Mouse (Mus musculus): ENCODE results near the gene Gm45716.
A peak's percentile ranks its signal among the peaks of the same experiment; 100 is the strongest.

Gm45716 gene

DNA sequence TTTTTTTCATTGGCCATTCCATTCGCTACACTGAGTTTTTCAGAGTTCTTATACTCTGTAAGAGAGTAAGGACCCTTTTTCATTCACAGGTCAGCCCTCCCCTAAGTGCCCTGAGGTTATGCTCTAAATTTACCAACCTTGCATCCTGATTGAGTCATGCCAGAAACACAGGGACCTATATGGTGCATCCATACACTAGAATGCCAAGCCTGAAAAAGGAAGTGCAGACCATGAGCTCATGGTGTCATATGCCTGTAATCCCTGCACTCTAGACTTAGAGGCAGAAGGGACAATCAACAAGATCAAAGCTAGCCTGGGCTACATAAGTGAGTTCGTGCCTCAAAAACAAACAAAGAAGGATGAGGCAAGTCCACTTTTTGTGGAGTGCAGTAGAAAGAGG, 13.3 kb downstream of the Gm45716 start:
- no peak for DNase-seq (ENCODE audit: extremely low read depth, low read depth, low spot score)

DNA sequence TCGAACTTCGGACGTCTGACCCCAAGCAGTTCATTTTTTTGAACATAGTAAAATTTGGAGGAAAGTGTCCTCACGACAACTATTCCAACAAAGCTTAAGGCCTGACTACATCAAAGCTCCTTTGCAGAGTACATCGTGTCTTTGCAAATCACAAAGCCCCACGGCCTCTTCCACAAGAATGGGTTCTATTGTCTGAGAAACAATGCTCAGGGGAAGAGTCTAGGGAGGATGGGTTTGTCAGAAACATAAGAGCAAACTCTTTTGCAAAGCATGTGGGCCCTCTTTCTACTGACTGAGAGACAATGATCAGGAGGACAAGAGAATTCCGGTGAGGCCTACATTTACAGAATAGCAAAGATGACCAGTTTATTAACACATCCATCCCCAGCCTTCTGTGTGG, 26.8 kb downstream of the Gm45716 start:
- DNase-seq (ENCODE audit: extremely low read depth, low read depth, low spot score): no peak

DNA sequence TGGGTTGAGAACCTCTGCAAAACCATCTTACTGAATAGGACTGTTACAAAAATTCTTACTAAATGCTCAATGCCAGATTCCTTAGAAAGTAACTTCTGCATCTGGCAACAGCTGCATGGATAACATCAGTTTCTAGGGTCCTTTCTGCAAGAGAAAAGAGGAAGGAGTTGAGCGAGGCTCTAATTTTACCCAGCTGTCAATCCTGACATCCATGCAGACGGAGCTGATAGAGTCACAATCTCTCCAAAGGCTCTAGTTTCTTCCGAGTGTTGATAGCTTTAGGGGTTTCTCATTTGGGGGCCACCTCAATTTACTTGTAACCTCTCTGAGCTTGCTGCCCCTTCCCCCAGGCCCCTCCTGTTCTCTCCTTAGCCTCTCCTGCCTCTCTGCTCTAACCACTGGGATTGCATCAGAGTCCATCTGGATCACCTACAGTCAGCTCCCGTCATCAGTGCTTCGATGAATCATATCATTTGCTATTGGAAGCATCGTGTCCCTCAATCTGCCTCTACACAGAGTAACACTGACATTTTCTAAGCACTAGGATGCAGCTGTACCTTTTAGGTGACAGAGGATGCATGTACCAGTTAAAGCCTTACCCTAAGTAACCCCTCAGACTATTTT, 32.7 kb downstream of the Gm45716 start:
- DNase-seq (ENCODE audit: extremely low read depth, low read depth, low spot score): no peak

DNA sequence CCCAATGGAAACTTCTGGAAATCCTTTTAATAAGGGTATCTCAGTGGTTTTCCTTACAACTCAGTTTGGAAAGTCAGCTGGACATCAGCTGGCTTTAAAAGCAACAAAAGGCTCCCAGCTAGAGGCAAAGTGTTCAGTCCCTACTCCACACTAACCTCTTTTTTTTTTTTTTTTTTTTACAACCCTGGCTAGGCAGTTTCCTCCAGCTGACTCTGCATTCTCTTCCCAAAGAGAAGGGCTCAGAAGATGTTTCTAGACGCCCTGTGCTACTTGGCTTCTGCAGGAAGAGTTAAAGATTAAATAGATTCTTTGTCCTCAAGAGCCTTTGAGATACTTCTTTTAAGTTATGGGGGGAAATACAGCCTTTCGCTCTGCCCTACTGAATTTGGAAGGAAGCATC, 33.3 kb downstream of the Gm45716 start:
- DNase-seq (ENCODE audit: extremely low read depth, low read depth, low spot score): no peak

DNA sequence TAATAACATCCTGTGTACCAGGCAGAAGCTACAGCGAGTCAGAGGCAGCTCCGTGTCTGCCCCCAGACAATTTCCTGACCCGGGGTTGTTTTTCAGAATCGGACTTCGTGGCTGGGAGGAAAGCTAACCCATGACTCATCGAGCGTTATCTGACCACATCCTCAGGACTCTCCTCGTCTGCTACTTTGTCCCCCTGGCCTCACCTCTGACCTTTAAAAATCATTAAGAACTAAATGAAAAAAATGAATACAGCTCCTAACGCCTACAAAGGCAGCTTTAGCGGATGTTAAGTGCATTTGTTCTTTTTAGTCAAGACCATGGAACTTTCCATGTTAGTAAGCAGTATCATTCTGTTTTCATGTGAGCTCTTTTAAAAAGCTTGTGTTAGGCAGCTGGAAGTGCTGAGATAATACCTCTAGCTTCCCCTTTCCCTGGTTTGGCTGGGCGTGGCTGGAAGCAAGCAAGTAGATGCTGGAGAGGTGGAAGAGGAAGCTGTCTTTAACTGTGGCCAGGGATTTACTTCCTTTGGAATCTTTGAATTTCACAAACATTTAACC, 37.5 kb downstream of the Gm45716 start:
- DNase-seq (ENCODE audit: extremely low read depth, low read depth, low spot score): no peak

DNA sequence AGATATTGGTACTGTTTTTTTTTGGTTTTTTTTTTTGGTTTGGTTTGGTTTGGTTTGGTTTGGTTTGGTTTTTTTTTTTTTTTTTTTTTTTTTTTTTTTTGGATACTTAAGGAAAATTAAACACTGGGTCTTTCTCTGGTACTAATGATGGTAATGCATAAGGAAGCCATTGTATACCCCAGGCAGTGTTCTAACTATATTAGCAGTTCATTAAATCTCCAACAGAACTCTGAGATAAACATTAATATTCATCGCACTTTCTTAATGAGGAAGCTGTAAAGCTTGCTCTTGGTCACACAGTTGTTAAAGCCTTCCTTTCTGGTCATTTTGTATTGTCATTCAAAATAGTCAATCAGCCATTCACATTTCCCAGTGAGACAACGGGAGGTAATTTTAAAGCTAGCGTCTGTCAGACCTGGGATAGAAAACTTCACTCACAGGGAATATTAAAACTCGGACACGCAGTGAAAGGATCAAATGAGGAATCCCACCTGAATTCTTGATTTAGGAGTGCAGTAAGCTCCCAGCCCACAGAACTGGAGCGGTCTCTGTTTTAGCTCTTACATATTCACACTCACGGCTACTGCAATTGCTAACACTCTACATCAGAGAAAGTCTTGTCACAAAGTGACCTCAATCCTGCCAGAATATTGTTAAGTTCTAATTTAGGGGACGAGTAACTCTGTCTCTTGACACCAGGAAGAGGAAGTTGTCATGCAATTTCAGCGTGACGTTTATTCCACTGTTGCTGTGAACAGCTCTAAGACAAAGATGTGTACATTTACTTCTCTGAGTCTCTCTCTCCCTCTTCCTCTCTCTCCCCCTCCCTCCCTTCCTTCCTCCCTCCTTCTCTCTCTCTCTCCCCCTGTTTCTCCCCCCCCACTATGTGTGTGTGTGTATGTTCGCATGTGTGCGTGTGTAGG, 39.8 kb downstream of the Gm45716 start:
- no peak for DNase-seq (ENCODE audit: extremely low read depth, low read depth, low spot score)

DNA sequence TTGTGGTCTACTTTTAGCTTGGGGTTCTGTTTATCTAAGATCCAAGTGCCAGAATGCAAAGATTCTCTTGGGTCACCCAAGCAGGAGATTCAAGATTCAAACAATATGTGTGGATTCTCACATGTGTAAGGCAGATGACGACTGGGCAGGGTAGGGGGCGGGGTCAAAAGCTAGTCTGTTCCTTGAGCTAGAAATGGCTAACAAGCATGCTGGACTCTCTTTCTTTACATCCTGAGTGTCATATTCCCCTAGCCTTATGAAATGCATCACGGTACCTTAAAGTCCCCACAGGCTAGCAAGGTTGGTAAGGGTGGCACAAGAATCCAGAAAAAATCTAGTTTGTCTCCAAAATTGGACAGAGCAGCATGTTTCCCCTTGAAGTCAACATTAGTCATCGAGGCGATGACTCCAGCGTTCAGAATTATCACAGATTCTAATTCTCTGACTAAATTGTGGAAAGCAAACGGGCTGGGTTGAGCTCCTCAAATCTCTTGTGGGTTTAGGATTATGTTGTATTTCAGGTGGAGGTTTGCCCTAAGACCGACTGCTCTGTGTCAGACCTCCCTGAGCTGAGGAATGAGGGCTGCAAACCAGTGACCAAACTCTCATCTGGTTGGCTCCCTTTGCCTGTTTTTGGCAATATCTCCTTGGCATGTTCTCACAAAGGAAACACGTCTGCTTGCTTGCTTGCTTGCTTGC, 40.9 kb downstream of the Gm45716 start:
- DNase-seq (ENCODE audit: extremely low read depth, low read depth, low spot score): no peak

DNA sequence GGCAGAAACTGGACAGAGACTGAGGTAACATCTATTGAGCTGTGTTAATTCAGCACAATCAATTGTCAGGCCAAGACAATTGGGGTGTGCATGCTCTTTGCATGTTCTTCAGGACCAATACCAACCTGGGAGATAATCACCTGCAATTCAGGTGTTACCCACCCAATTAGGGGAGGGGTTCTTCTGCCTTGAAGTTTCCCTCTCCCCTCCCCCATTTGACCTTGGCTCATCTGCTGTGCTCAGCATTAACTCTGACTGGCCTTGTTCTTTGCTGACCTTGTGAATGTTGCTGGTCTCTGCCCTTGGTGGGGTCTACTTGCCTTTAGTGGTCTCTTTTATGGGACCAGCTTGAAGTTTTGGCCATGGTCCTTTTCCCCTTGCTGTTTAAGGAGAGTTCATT, 42.3 kb downstream of the Gm45716 start:
- no peak for DNase-seq (ENCODE audit: extremely low read depth, low read depth, low spot score)

DNA sequence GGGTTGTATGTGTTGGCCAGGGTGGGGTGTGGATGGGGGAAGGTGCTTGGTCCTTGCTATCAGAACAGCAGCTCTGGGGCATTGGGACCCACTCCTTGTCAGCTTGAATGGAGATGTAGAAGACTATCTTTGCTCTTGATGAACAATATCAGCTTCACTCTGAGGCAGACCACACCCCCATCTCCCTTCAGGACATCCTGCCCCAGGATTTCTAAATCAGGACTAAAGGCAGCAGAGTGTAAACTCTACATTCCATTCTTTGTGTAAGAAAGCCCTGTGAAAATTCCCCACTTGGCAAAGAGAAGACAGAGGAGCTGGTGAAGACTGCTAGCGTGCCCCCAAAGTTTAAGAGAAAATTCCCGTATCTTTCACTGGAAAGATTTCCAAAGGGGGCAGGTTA, 43.2 kb downstream of the Gm45716 start:
- no peak for DNase-seq (ENCODE audit: extremely low read depth, low read depth, low spot score)

DNA sequence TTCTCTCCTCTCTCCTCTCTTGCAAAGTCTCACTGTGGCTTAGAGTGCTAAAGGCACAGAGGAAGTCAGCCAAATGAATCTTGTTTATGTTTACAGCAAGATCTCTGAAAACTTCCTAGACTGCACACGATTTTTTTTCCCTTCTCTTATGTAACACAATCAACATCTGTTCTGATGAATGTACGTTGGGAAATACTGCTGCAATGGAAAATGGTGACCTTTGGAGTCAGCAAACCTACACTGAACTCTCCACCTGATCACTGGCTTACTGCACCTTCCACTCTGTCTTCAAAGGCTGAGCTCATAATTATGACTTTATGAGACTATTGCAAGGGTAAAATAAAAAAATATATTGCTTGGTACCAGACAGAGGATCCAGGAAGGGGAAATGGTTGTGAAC, 44.1 kb downstream of the Gm45716 start:
- DNase-seq (ENCODE audit: extremely low read depth, low read depth, low spot score): no peak

DNA sequence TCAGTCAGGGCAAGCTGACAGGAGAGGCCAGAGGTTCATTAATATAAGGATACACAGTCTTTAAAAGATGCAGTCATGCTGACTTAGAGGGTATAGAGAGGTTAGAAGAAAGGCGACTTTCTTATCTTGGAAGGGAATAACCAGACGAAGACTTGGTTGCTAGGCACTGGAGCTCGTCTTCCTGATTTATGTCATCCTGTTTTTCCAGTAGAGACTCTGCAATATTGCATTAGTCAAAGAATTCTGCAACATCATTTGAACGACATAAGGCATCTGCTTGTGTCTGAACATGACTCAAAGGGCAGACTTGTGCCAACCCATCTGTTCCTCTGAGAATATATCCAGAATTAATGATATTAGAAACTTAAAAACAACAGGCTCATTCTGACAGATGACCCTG, 45.2 kb downstream of the Gm45716 start:
- no peak for DNase-seq (ENCODE audit: extremely low read depth, low read depth, low spot score)

DNA sequence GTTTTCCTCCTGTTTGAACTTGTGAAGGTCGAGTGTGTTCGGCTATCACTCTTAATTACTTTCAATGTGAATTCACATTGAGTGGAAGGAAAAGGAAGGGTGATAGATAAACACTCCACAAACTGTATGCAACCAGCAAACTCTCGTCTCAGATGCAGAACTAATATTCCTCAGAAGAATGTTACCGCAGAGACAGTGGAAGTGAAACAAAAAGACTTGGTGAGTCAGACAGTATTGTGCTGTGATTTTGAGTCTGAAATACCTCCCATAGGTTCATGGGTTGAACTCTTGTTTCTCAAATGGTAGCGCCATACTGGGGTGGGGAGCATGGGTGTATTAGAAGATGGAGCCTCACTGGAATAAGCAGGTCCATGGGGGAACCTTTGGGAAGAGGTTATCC, 47.7 kb downstream of the Gm45716 start:
- no peak for DNase-seq (ENCODE audit: extremely low read depth, low read depth, low spot score)

DNA sequence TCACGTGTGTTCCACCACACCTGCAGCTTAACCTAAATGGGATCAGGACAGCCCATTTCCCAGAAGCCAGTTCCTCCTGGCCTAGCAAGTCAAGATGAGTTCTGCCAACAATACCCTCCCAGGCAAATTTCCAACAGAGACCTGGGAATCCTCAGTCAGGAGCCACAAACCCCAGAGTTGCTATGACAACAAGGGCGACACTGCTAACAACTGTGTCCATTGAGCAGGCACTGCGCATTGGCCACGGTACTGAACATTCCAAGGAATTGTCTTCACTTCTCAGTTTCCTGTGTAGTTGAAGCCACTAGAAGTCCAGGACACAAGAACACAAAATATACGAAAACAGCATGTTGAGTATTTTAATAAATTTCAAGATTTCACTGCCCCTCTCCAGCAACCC, 50.1 kb downstream of the Gm45716 start:
- DNase-seq (ENCODE audit: extremely low read depth, low read depth, low spot score): no peak

DNA sequence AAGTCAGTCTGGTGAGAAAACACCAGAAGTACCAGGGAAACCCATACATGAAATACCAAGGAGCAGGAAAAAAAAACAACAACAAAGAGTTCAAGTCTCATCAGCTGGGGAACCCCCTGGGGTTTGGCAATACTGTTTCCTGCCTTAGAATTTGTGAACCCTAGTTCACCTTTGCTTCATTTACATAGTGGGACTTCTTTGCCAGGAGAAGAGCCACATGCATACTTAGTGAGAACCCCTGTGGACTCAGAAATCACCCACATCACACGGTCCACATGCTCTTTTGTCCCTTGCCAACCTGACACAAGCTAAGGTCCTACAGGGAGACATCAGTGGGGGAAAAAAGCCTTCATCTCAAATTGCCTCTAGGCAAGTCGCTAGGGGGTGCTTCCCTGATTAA, 51.2 kb downstream of the Gm45716 start:
- no peak for DNase-seq (ENCODE audit: extremely low read depth, low read depth, low spot score)

DNA sequence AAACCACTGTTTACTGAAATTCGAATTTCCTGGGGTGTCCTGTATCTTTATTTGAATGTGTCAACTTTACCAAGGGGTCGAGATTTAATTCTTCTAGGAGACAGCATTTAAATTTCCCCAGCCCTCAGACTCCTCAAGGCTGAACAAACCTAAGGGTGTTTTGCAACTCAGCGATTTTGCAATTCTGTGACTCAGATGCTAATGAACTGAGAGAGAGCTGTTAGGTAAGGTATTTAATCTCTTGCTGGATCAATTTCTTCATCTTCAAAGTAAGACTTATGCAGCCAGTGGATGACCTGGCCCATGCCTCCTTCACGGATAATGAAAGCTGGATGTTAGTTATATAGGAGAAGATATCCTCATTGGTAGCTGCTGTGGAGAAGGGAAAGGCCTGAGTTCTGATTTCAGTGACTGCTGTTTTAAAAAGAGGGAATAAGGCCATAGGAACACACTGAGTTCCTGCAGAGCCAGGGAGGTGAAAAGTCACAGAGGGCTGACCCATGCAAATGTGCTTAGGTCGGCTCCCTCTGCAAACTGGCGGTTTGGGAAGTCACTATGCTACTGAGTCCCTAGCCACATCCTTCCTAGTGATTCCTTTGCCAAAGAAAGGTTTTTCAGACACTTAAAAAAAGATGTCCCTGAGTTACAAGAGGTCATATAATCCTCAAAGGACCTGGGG, 53.3 kb downstream of the Gm45716 start:
- peak; percentile 97 for DNase-seq (ENCODE audit: extremely low read depth, low read depth, low spot score)

DNA sequence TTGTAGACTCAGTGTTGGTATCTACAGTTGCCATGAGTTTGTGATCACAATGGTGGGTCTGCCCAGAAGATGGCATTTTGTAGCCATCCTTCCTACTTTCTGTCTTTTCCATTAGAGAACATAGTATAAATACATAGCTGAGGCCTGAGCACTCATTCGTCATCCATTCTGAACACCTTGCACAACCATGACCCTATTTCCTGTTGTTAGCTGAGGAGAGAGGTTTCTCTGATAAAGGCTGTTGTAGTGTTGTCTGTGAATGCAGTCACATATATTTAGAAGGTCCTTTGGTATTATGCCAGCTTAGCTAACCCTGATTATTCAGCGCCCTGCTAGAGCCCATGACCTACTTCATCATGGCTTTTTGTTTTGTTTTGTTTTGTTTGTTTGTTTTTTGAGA, 54.4 kb downstream of the Gm45716 start:
- DNase-seq (ENCODE audit: extremely low read depth, low read depth, low spot score): no peak

DNA sequence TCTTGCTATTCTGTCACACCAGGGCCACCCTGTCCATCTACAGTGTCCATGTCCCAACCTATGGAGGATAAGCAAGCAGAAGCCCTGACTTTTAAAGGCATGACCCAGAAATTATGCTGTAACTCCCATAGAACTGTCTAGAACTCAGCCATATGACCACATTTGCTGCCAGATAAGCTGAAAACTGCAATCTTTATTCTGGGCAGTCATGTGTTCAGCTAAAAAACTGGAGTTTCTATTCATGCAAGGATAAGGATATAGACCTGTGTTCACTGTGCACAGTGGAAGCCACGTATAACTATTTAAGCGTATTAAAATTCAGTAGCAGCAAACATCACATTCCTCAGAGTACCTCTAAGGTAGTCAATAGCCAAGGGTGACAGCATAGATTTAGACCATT, 55.8 kb downstream of the Gm45716 start:
- no peak for DNase-seq (ENCODE audit: extremely low read depth, low read depth, low spot score)

DNA sequence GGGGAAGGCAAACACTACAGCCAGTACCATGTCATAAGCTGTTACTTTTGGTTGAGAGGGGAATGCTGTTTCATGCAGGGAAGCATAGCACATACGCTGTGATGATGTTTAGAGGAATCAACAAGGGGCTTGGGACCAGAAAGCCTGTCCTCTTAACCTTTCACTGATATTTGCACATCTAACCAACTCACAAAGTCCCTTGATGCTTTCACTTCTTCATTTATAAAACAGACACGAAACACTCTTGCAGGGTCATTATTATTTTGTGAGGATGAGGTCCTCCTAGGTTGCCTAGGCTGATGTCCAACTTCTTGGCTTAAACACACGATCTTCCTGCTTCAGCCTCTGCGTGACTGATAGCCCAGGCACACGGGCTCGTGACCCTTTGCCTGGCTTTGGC, 58.1 kb downstream of the Gm45716 start:
- DNase-seq (ENCODE audit: extremely low read depth, low read depth, low spot score): no peak

DNA sequence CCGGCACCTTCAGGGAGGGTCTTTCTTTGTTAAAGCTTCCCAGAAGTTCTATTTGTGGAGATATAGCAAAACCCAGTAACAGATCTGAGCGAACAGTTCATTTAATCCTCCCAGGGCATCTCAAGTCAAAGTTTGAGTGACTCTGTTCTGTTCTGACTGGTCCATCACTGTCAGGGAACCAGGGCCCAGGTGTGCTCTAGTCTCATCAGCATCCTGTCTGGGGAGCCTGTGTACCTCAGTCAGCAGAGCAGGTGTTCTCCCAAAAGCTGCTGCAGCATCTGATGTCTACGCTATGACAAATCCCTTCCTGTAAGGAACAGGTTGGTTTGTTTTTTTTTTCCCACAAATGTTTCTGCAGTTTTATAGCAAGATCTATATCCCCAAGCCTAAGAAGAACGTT, 59.2 kb downstream of the Gm45716 start:
- no peak for DNase-seq (ENCODE audit: extremely low read depth, low read depth, low spot score)

DNA sequence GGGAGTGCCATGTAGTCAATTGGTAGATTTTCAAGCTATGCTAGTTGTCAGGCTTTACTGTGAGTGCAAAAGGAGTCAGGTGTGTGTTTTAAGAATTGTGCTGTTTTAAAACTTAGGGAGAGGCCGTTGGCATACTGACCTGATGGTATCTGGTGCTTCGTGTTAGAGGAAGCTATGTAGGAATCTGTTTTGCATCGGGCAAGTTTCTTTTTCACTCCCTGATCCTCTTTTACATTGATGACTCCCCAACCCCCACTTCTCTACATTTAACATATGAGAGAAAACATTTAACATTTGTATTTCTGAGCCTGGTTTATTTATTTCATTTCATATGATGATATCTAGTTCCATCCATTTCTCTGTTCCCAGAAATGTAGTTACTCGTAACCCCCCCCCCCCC, 60.3 kb downstream of the Gm45716 start:
- DNase-seq (ENCODE audit: extremely low read depth, low read depth, low spot score): no peak

DNA sequence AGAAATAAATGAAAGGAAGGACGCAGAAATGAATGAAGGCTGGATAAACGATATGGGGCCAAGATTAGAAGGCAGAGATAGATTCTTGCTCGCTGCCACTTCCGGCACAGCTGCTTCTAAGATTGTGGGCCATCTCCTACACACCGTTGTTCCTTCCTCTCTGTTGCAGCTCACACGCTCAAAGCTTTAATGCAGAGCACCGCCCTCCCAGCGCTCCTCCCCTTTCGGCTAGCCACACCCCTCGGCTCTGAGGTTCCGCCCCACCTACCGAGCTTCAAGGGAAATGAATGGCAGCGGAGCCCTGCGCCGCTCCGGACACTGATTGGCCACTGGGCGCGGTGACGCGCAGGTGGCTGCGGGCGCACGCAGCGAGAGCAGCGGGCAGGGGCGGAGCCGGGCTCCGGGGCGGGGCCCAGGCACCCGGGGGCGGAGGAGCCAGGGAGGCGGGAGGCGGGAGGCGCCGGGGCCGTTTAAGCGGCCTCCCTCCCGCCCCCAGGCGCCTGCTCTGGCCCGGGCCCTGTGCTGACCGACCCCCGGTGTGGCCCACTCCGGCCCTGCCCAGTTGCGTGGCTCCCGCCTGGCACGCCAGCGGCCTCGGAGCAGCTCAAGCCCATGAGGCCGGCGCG, 61.7 kb downstream of the Gm45716 start, which contains the start of gene Mmd:
TSS of gene Mmd (plus strand) at position 432 of the 626 bp plus-strand sequence.
- DNase-seq (ENCODE audit: extremely low read depth, low read depth, low spot score): peak; percentile 78

Data from fat pad, adult 2 months (tissue).